Mouse (Mus musculus) thymus, postnatal 0 days (tissue): ENCODE measurements at regions not wholly inside any gene's neighbourhood (a gene's known extent, or its start where the extent isn't known, plus 50 kb on each side); places are given as distances from the start of the nearest gene placed in this dataset.

Experiments used
- DNase-seq: peaks from one replicate; pipeline ENCODE4 v3.0.0-alpha.2; 2015; ENCODE audit warnings: low spot score

- no peak for DNase-seq
Measured at GRCm38 (mm10) chr13:52013757-52014156, 167.3 kb downstream of the Gadd45g start.

- no peak for DNase-seq
Measured at GRCm38 (mm10) chr13:52014566-52014965, 168.1 kb downstream of the Gadd45g start.

GRCm38 (mm10) chr13:52015066-52015465 lies 168.6 kb downstream of the Gadd45g start:
- no peak for DNase-seq

- DNase-seq: no peak
Measured at GRCm38 (mm10) chr13:52015496-52015895, 169.0 kb downstream of the Gadd45g start.

GRCm38 (mm10) chr13:52017598-52018190 lies 171.2 kb downstream of the Gadd45g start:
- DNase-seq: no peak

GRCm38 (mm10) chr13:52019647-52020046 lies 173.2 kb downstream of the Gadd45g start:
- no peak for DNase-seq

GRCm38 (mm10) chr13:52021150-52021549 lies 174.7 kb downstream of the Gadd45g start:
- DNase-seq: no peak

GRCm38 (mm10) chr13:52021828-52022227 lies 175.3 kb downstream of the Gadd45g start:
- no peak for DNase-seq

- no peak for DNase-seq
Measured at GRCm38 (mm10) chr13:52022529-52022928, 176.1 kb downstream of the Gadd45g start.

- DNase-seq: no peak
Measured at GRCm38 (mm10) chr13:52024349-52024748, 177.9 kb downstream of the Gadd45g start.

- peak; percentile 65 for DNase-seq
Measured at GRCm38 (mm10) chr13:52024832-52025481, 178.5 kb downstream of the Gadd45g start.

GRCm38 (mm10) chr13:52025482-52025848 lies 179.0 kb downstream of the Gadd45g start:
- no peak for DNase-seq

- DNase-seq: peak; percentile 89
Measured at GRCm38 (mm10) chr13:52026291-52026690, 179.8 kb downstream of the Gadd45g start.

GRCm38 (mm10) chr13:52029868-52030422 lies 183.5 kb downstream of the Gadd45g start:
- no peak for DNase-seq

GRCm38 (mm10) chr13:52031465-52031864 lies 185.0 kb downstream of the Gadd45g start:
- no peak for DNase-seq

GRCm38 (mm10) chr13:52035731-52036130 lies 189.3 kb downstream of the Gadd45g start:
- DNase-seq: no peak

GRCm38 (mm10) chr13:52036351-52036750 lies 189.9 kb downstream of the Gadd45g start:
- DNase-seq: no peak

GRCm38 (mm10) chr13:52037218-52037617 lies 190.7 kb downstream of the Gadd45g start:
- DNase-seq: no peak

GRCm38 (mm10) chr13:52041467-52042421 lies 195.3 kb downstream of the Gadd45g start:
- no peak for DNase-seq

GRCm38 (mm10) chr13:52042867-52043266 lies 196.4 kb downstream of the Gadd45g start:
- no peak for DNase-seq

- no peak for DNase-seq
Measured at GRCm38 (mm10) chr13:52043916-52044315, 197.4 kb downstream of the Gadd45g start.

- DNase-seq: no peak
Measured at GRCm38 (mm10) chr13:52045349-52045748, 198.9 kb downstream of the Gadd45g start.
